Mouse (Mus musculus) large intestine, adult 2 months (tissue): ENCODE measurements around the gene Defb48. TPM values are rescaled to one million over a fixed set of nuclear protein-coding genes. Genes with fewer than 3 reads are reported as not detected.

Experiments used
- DNase-seq: peaks from one replicate; pipeline ENCODE4 v3.0.0-alpha.2; 2012; ENCODE audit warnings: low read depth, low spot score
- WGBS: fragments of 180-500 bp; shearing (Covaris S2); methylation state at CpG from one replicate; pipeline ENCODE4 v1.1.7; 2018; 5-methylcytosine and 5-hydroxymethylcytosine counted together
- polyA plus RNA-seq: library from polyadenylated mRNA; depleted of rRNA; stranded (reverse); fragments of >200 nt; gene quantifications from 2 replicates; pipeline ENCODE4 v1.2.3, GENCODE M21; 2012; rRNA removed

The Defb48 gene
- polyA plus RNA-seq, 1 experiment = not detected

DNA sequence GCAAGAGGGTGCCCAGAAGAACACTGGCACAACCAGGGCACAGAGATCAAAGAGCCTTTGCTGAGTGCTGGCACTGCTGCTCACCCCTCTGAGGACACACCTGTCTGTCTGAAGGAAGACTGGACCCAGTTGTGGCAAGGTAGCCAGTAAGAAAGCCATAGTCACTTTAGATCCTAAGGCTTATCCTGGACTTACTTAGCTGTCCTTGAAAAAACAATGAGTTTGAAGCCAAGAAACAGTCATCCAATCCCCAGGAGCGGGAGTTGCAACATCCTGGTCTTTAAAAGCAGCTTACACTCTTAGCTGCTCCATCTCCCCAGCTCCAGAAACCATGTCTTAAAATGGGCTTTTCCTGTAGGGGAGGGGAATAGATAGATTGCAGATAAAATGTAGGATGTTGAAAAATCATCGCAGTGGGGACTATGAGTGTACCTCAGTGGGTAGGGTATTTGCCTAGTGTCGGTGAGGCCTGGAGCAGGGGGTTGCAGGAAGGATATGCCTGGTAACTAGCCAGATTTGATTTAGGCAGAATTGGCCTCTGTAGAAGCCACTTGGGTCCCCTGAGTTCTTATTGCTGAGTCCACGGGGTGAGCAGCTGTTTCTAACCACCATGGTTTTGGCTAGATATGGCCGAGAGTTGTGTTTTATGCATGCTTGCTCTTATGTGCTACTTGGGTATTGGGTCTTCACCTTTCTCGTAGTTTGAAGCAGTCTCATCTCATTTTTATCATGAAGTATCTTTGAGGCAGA is 47.5 kb downstream of the Defb48 start:
- WGBS = 87% methylated on average over 6 of the region's 6 CpGs
- no peak for DNase-seq

GRCm38 (mm10) chr14:62935361-62935760 is 48.9 kb downstream of the Defb48 start:
- DNase-seq = no peak
- 90% methylated on average over 9 of the region's 9 CpGs for WGBS

GRCm38 (mm10) chr14:62928101-62928541 is 56.2 kb downstream of the Defb48 start:
- 64% methylated on average over 5 of the region's 5 CpGs for WGBS
- no peak for DNase-seq

Other genes with a start within 250 kb of the Defb48 start
- 2.2 and 3.2 TPM in 2 replicates for gene Ints6, start 223.3 kb downstream of the Defb48 start, polyA plus RNA-seq
- 3.3 and 4.2 TPM in 2 replicates for gene Wdfy2, start 146.8 kb downstream of the Defb48 start, polyA plus RNA-seq
- 1.0 TPM in 1 of 2 replicates, not detected in the other for gene Defb47, start 13.6 kb upstream of the Defb48 start, polyA plus RNA-seq
- gene Defb43, start 27.3 kb upstream of the Defb48 start, polyA plus RNA-seq = not detected in 2 replicates
- gene Defb42, start 62.5 kb upstream of the Defb48 start, polyA plus RNA-seq = 0.47 TPM in 1 of 2 replicates, not detected in the other
- not detected in 2 replicates for gene Defb30, start 65.5 kb upstream of the Defb48 start, polyA plus RNA-seq